Mouse (Mus musculus) G1E (cell line): ENCODE measurements around the gene Dnase1l1.

ENCODE experiments used
- CTCF ChIP-seq: IDR thresholded peaks from 2 replicates; pipeline ENCODE4 v1.5.1; 2012; ENCODE audit warnings: low read depth, low read length, inconsistent platforms, mixed read lengths
- GATA1 ChIP-seq: IDR thresholded peaks from 2 replicates; pipeline ENCODE4 v1.6.1; 2012; ENCODE audit warnings: borderline replicate concordance, low read length, inconsistent platforms, mixed read lengths
- GATA2 ChIP-seq: IDR thresholded peaks from 2 replicates; pipeline ENCODE4 v1.6.1; 2012; ENCODE audit warnings: low read depth, low read length, inconsistent platforms, borderline replicate concordance
- POLR2AphosphoS5 ChIP-seq: IDR thresholded peaks from 2 replicates; pipeline ENCODE4 v1.6.1; 2012; ENCODE audit warnings: low read depth, low read length, inconsistent platforms; ENCODE audit not compliant: insufficient replicate concordance
- TAL1 ChIP-seq: conservative IDR thresholded peaks from 2 replicates; pipeline ENCODE4 v1.6.1; 2012; ENCODE audit warnings: low read depth, low read length, inconsistent platforms, mixed read lengths

DNA sequence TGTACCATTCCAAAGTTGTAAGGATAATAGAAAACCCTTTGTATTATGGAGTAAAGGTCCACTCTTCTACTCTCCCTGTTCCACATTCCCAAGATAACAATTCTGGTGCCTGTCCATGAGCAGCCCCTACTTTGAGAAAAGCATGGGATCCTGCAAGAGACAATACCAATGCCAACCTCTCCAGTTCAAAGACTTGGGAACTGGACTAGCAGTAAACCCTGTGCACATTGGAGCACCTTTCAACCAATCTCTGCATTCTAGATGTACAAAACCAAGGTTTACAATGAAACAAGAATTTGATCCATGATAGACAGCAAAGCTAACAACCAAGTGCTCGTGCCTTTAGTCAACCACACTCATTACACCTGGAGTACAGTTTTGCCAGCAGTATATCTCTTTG is 37.0 kb downstream of the Dnase1l1 start:
- no peak for TF ChIP-seq CTCF
- TF ChIP-seq GATA1: no peak
- TF ChIP-seq POLR2AphosphoS5: no peak
- TF ChIP-seq TAL1: no peak
- TF ChIP-seq GATA2: no peak
